Comparison of ENCODE assay signal across 14 mouse cellular contexts in the genomic region with DNA sequence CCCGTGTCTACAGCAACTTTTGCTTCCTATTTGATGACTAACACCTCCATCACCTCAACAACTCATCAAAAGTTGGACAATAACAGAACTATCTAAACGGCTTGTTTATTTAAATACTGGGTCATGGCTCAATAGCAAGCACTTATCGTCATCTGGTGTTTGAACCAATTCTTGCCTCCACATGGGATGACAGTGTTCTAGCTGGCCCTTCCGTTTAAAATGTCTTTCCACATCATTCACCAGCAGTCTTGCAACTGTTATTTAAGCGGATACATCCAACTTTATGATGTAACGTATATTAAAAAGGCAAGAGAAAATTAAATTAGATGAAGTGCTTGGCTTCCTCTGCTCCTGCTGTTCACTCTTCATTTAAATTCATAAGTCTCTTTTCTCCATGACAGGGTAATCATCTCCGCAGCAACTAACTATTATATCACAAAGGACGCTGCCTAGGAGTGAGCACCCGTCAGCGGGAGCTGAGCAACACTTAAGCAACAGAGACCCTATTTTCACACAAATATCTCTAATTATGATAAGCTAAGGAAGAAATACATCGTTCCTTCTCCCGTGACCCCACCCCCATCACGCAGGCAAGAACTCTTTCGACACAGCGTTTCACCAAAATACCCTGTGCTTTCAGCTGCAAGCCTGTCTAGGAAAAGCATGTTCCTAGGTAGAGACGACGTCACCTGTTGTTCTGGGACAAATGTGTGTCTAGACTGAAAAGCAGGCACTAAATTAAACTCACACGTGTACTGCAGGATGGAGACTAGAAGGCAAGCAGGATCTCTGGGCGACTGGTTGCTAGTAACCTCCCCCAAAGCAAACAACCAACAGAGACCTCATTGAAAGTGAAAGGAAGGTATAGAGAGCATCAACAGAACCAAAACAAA. TPM values are rescaled to one million over a fixed set of nuclear protein-coding genes. Genes with fewer than 3 reads are reported as not detected.
A peak's percentile ranks its signal among the peaks of the same experiment; 100 is the strongest.
DNase-seq lines count a peak whose midpoint lies in the region; ATAC-seq lines count a peak whose summit lies in the region.
"Had no signal": no experiment of that assay in that cellular context is flagged by ENCODE, and none has a peak within 500 bp of the region (broad histone marks: within the 10 kb centered on the region; RNA-seq: fewer than 3 reads in every experiment).

No protein-coding gene starts in this region.

- H3K27ac ChIP-seq in hindbrain, embryonic 13.5 days = no peak overlapping the region
- H3K27ac ChIP-seq in hindbrain, embryonic 11.5 days (ENCODE audit: low read depth, low read length) = no peak overlapping the region
- no peak overlapping the region for H3K27ac ChIP-seq in neural tube, embryonic 13.5 days (replicated peaks)
- H3K27ac ChIP-seq in hindbrain, embryonic 16.5 days (ENCODE audit: low read depth, low read length) = no peak overlapping the region
- H3K27ac ChIP-seq: heart, adult 2 months; limb, embryonic 12.5 days; lung, embryonic 15.5 days had no signal

- H3K9me3 ChIP-seq in hindbrain, embryonic 13.5 days = no peaks in the 10 kb centered on the region
- H3K9me3 ChIP-seq in hindbrain, embryonic 11.5 days (ENCODE audit: control insufficient read depth, low read length) = no peaks in the 10 kb centered on the region
- H3K9me3 ChIP-seq in neural tube, embryonic 13.5 days = no peaks in the 10 kb centered on the region
- H3K9me3 ChIP-seq in hindbrain, embryonic 16.5 days (ENCODE audit: control insufficient read depth, low read length) = no peaks in the 10 kb centered on the region
- H3K9me3 ChIP-seq: limb, embryonic 12.5 days; lung, embryonic 15.5 days had no signal

- 36% methylated on average over 19 of the region's 19 CpGs for WGBS in hindbrain, embryonic 13.5 days
- WGBS in hindbrain, embryonic 11.5 days = 44% methylated on average over 19 of the region's 19 CpGs
- WGBS in neural tube, embryonic 13.5 days = 35% methylated on average over 19 of the region's 19 CpGs
- WGBS in hindbrain, embryonic 16.5 days = 32% methylated on average over 19 of the region's 19 CpGs

- no peaks in the 10 kb centered on the region for H3K36me3 ChIP-seq in hindbrain, embryonic 13.5 days
- no peaks in the 10 kb centered on the region for H3K36me3 ChIP-seq in hindbrain, embryonic 11.5 days (ENCODE audit: control insufficient read depth, insufficient read depth, low read length)
- no peaks in the 10 kb centered on the region for H3K36me3 ChIP-seq in neural tube, embryonic 13.5 days
- no peaks in the 10 kb centered on the region for H3K36me3 ChIP-seq in hindbrain, embryonic 16.5 days (ENCODE audit: control insufficient read depth, insufficient read depth, low read length)
- H3K36me3 ChIP-seq: limb, embryonic 12.5 days; lung, embryonic 15.5 days had no signal

- peaks cover 10% of the 10 kb centered on the region for H3K4me1 ChIP-seq in hindbrain, embryonic 13.5 days (replicated peaks)
- H3K4me1 ChIP-seq in hindbrain, embryonic 11.5 days (replicated peaks; ENCODE audit: control insufficient read depth, insufficient read depth, low read length) = no peaks in the 10 kb centered on the region
- peaks cover 7% of the 10 kb centered on the region; the same call in 1 of the 2 replicates for H3K4me1 ChIP-seq in neural tube, embryonic 13.5 days (replicated peaks)
- H3K4me1 ChIP-seq in hindbrain, embryonic 16.5 days (ENCODE audit: control insufficient read depth, insufficient read depth, low read depth, low read length) = no peaks in the 10 kb centered on the region
- H3K4me1 ChIP-seq: limb, embryonic 12.5 days; lung, embryonic 15.5 days had no signal

- H3K27me3 ChIP-seq in hindbrain, embryonic 13.5 days = no peaks in the 10 kb centered on the region
- no peaks in the 10 kb centered on the region for H3K27me3 ChIP-seq in hindbrain, embryonic 11.5 days (ENCODE audit: control insufficient read depth, insufficient read depth, low read length)
- H3K27me3 ChIP-seq in neural tube, embryonic 13.5 days = no peaks in the 10 kb centered on the region
- no peaks in the 10 kb centered on the region for H3K27me3 ChIP-seq in hindbrain, embryonic 16.5 days (replicated peaks; ENCODE audit: control insufficient read depth, insufficient read depth, low read length)
- H3K27me3 ChIP-seq: limb, embryonic 12.5 days; lung, embryonic 15.5 days had no signal

- 0 out of 2 replicates have a peak overlapping the region, but pooled peaks have one; percentile 23 for H3K4me2 ChIP-seq in hindbrain, embryonic 13.5 days
- no peak overlapping the region for H3K4me2 ChIP-seq in hindbrain, embryonic 11.5 days (replicated peaks; ENCODE audit: low read depth, low read length)
- peak overlapping the region; percentile 9; the same call in 1 of the 2 replicates for H3K4me2 ChIP-seq in neural tube, embryonic 13.5 days
- peak overlapping the region; percentile 10; the same call in 1 of the 2 replicates for H3K4me2 ChIP-seq in hindbrain, embryonic 16.5 days (ENCODE audit: low read length)
- H3K4me2 ChIP-seq: limb, embryonic 12.5 days; lung, embryonic 15.5 days had no signal

- no peak overlapping the region for H3K4me3 ChIP-seq in hindbrain, embryonic 13.5 days
- H3K4me3 ChIP-seq in hindbrain, embryonic 11.5 days (ENCODE audit: low read depth, low read length) = no peak overlapping the region
- H3K4me3 ChIP-seq in neural tube, embryonic 13.5 days = no peak overlapping the region
- no peak overlapping the region for H3K4me3 ChIP-seq in hindbrain, embryonic 16.5 days (ENCODE audit: low read length)
- H3K4me3 ChIP-seq: heart, adult 2 months; limb, embryonic 12.5 days; lung, embryonic 15.5 days had no signal

- ATAC-seq in hindbrain, embryonic 13.5 days (ENCODE audit: low FRiP score) = 0 out of 2 replicates have a peak, but pooled peaks have one; percentile 43
- ATAC-seq in hindbrain, embryonic 11.5 days (ENCODE audit: low FRiP score) = no peak
- peak; percentile 59 for ATAC-seq in neural tube, embryonic 13.5 days (ENCODE audit: low read depth)
- ATAC-seq in hindbrain, embryonic 16.5 days = peak; percentile 50; the same call in 1 of the 2 replicates

- H3K9ac ChIP-seq in hindbrain, embryonic 13.5 days = no peak overlapping the region
- no peak overlapping the region for H3K9ac ChIP-seq in hindbrain, embryonic 11.5 days (ENCODE audit: low read depth, low read length)
- H3K9ac ChIP-seq in neural tube, embryonic 13.5 days = no peak overlapping the region
- no peak overlapping the region for H3K9ac ChIP-seq in hindbrain, embryonic 16.5 days (ENCODE audit: low read depth, low read length)
- H3K9ac ChIP-seq: limb, embryonic 12.5 days; lung, embryonic 15.5 days had no signal

- no peak for DNase-seq in hindbrain, embryonic 11.5 days (ENCODE audit: low spot score)
- DNase-seq in neural tube, embryonic 10.5 days (ENCODE audit: extremely low spot score, low spot score) = no peak
- DNase-seq in Muller cell, postnatal 12 days (ENCODE audit: inconsistent ontology term) = no peak
- no peak for DNase-seq in right cerebral cortex, postnatal 4 days
- DNase-seq: cerebellum, postnatal 10 days; heart, adult 2 months; heart, postnatal 4 days; spleen, adult 18-20 months; thymus, postnatal 36 days had no signal

RNA-seq across cellular contexts. Expression of gene Fam129a, which starts 20.2 kb away (rescaled TPM):
- polyA plus RNA-seq in hindbrain, embryonic 13.5 days (2015; fragmentation: Nextera tagmentation; extraction: Ambion mirVana) = 1.9 and 2.5 TPM in 2 replicates
- polyA plus RNA-seq in hindbrain, embryonic 11.5 days (2014; fragmentation: Nextera tagmentation; extraction: Ambion mirVana) = 0.60 and 0.93 TPM in 2 replicates
- polyA plus RNA-seq in neural tube, embryonic 13.5 days (2015; fragmentation: Nextera tagmentation; extraction: Ambion mirVana) = 4.1 and 5.9 TPM in 2 replicates
- polyA plus RNA-seq in hindbrain, embryonic 16.5 days (2015; fragmentation: Nextera tagmentation; extraction: Ambion mirVana) = 0.88 and 1.4 TPM in 2 replicates

RNA-seq across cellular contexts. Expression of gene Rnf2, which starts 50.1 kb away (rescaled TPM):
- polyA plus RNA-seq in hindbrain, embryonic 13.5 days (2015; fragmentation: Nextera tagmentation; extraction: Ambion mirVana) = 120 and 123 TPM in 2 replicates
- polyA plus RNA-seq in hindbrain, embryonic 11.5 days (2014; fragmentation: Nextera tagmentation; extraction: Ambion mirVana) = 149 and 160 TPM in 2 replicates
- polyA plus RNA-seq in neural tube, embryonic 13.5 days (2015; fragmentation: Nextera tagmentation; extraction: Ambion mirVana) = 112 and 121 TPM in 2 replicates
- 81.6 and 92.3 TPM in 2 replicates for polyA plus RNA-seq in hindbrain, embryonic 16.5 days (2015; fragmentation: Nextera tagmentation; extraction: Ambion mirVana)
